Mouse (Mus musculus) small intestine, adult 2 months (tissue): Measurements from ENCODE around the gene Cdk6. TPM values are rescaled to one million over a fixed set of nuclear protein-coding genes. Genes with fewer than 3 reads are reported as not detected.
"Not testable (repeated sequence)": the region's sequence is repeated elsewhere in the genome, so short reads cannot be mapped to it uniquely, and the experiment has no call there.

Source experiments
- H3K27ac ChIP-seq: fragments of 200-500 bp; 2 replicates; pipeline ENCODE4 v1.5.1; 2012; ENCODE audit warnings: low read depth, low read length, control low read depth, inconsistent platforms; ENCODE audit not compliant: insufficient read depth
- H3K27me3 ChIP-seq: fragments of 200-500 bp; 2 replicates; pipeline ENCODE4 v1.6.1; 2012; ENCODE audit warnings: mild to moderate bottlenecking, moderate library complexity, low read length, inconsistent platforms; ENCODE audit not compliant: control insufficient read depth, insufficient read depth
- H3K36me3 ChIP-seq: fragments of 200-500 bp; 2 replicates; pipeline ENCODE4 v1.6.1; 2012; ENCODE audit warnings: mild to moderate bottlenecking, low read length, control low read depth, inconsistent platforms; ENCODE audit not compliant: control insufficient read depth, insufficient read depth
- H3K4me1 ChIP-seq: fragments of 200-500 bp; 2 replicates; pipeline ENCODE4 v1.6.1; 2012; ENCODE audit warnings: low read length, inconsistent platforms, mixed read lengths; ENCODE audit not compliant: control insufficient read depth, insufficient read depth, insufficient read length
- H3K4me3 ChIP-seq: fragments of 200-500 bp; 2 replicates; pipeline ENCODE4 v1.5.1; 2012; ENCODE audit warnings: low read depth, mild to moderate bottlenecking, control low read depth, inconsistent platforms, low read length, moderate library complexity
- CTCF ChIP-seq: fragments of 200-500 bp; IDR thresholded peaks from 2 replicates; pipeline ENCODE4 v1.5.1; 2012; ENCODE audit warnings: low read depth, mild to moderate bottlenecking, control low read depth, inconsistent platforms, low read length, moderate library complexity, mixed read lengths; ENCODE audit not compliant: insufficient replicate concordance, insufficient read length; ENCODE audit errors: extremely low read depth
- POLR2A ChIP-seq: fragments of 200-500 bp; IDR thresholded peaks from 2 replicates; pipeline ENCODE4 v1.6.1; 2012; ENCODE audit warnings: low read depth, mild to moderate bottlenecking, control low read depth, inconsistent platforms, low read length, moderate library complexity
- WGBS: fragments of 180-500 bp; shearing (Covaris S2); methylation state at CpG from one replicate; pipeline ENCODE4 v1.1.7; 2018; 5-methylcytosine and 5-hydroxymethylcytosine counted together
- polyA plus RNA-seq: library from polyadenylated mRNA; depleted of rRNA; stranded (reverse); fragments of >200 nt; gene quantifications from 2 replicates; pipeline ENCODE4 v1.2.3, GENCODE M21; 2012

The Cdk6 gene
- polyA plus RNA-seq, 1 experiment, result 7.7 TPM

DNA sequence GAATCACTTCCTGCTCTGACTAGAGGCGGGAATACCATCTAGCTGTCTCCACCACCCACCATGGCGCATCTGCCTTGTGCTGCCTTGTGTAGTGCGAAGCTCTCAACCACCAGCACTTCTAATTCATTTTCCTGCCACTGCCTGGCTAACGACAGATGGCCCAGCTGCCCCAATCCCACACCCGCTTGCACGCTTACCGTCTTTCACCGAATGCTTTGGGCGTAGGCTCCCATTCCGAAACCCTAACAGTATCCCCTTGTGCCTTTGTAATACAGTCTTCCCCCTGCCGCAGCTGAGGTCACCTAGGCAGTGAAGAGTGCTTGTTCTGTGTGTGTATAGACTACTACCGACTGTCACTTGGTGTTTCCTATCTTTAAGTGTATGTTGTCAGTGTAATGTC lies 180.5 kb downstream of the Cdk6 start:
- 95% methylated on average over 12 of the region's 12 CpGs for WGBS
- no peaks in the 10 kb centered on the region for H3K27me3 ChIP-seq
- H3K27ac ChIP-seq, result no peak overlapping the region
- no peak for TF ChIP-seq POLR2A
- TF ChIP-seq CTCF, result no peak
- H3K4me1 ChIP-seq, result no peaks in the 10 kb centered on the region
- H3K4me3 ChIP-seq, result no peak overlapping the region
- peaks cover 16% of the 10 kb centered on the region for H3K36me3 ChIP-seq

DNA sequence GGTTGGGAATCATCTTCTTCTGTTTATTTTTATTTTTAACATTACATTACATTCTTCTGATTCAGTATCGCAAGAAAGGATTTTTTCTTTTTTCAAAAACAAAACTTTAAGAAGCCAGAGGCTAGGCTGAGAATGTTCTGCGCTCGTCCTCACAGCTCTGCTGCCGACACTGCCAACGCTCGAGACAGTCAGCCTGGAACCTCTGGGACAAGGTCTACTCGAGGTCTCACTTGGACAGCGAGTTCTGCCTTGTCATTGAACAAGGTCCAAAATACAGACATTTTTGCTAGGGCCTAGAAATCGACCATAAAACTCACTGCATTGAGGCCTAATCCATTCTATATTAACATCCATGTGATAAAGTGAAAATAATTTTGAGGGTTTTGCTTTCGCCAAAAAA lies 181.5 kb downstream of the Cdk6 start:
- no peak overlapping the region for H3K4me3 ChIP-seq
- H3K36me3 ChIP-seq, result peaks cover 16% of the 10 kb centered on the region
- TF ChIP-seq CTCF (no peak), POLR2A (no peak)
- WGBS, result 88% methylated on average over 10 of the region's 10 CpGs
- no peaks in the 10 kb centered on the region for H3K27me3 ChIP-seq
- H3K27ac ChIP-seq, result no peak overlapping the region
- H3K4me1 ChIP-seq, result no peaks in the 10 kb centered on the region

DNA sequence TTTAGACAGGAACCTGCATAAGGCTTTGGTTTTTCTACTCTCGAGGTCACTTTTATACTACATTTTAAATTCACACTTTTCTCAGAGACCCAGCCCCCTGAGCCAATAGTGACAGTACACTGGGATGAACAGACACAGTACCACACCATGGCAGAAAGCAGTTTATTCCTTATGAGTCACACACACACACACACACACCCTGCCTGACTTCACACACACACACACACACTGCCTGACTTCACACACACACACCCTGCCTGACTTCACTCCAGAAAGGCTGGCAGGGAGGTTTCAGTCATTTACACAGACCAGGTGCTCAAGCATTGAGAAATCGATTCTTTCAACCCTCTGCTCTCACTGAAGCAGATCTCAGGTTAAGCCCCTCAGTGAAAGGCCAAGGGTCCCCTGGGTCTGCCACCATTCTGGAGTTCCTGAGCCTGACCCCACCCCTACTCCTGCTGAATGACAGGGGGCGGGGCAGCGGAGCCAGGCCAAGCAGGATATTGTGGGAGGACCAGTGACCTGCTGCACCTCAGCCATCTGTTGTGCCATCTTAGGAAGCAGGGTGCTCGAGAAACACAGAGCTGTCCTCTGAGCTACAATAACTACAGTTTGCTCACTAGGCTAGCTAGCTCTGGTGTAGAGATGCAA lies 185.9 kb downstream of the Cdk6 start:
- Histone ChIP-seq H3K4me3 (no peak overlapping the region), H3K36me3 (peaks cover 6% of the 10 kb centered on the region), H3K4me1 (no peaks in the 10 kb centered on the region), H3K27ac (no peak overlapping the region), H3K27me3 (no peaks in the 10 kb centered on the region)
- 58% methylated on average over 5 of the region's 5 CpGs for WGBS
- no peak for TF ChIP-seq POLR2A
- no peak for TF ChIP-seq CTCF

DNA sequence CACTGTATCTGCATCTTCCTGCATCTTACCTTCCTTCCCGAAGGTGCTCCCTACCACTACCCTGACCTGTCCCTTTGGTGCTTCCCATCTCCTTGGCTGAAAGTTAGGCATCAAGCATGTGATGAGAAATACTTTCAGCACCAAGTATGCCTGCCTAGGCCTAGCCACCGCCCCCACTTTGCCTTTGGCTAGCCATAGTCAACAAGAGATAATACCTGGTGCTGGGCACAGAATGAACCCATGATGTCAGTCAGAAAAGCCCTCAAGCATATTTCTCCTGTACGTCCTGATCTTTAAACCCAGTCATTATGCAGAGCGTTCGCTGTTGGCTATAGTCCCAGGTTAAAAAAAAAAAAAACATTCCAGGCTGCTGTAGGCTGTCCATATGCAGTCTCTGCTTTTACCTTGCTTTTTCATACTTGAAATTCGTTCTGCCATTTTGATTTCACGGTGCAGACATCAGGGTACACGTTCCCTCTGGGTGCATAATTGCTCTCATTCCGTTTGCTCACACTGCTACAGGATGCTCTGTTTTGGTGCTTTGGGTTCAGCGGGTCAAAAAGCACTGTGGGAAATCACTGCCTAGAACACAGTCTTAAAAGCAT lies 188.4 kb downstream of the Cdk6 start:
- no peaks in the 10 kb centered on the region for H3K27me3 ChIP-seq
- no peak for TF ChIP-seq POLR2A
- no peak for TF ChIP-seq CTCF
- no peaks in the 10 kb centered on the region for H3K4me1 ChIP-seq
- H3K36me3 ChIP-seq, result no peaks in the 10 kb centered on the region
- 62% methylated on average over 10 of the region's 10 CpGs for WGBS
- no peak overlapping the region for H3K4me3 ChIP-seq
- no peak overlapping the region for H3K27ac ChIP-seq

DNA sequence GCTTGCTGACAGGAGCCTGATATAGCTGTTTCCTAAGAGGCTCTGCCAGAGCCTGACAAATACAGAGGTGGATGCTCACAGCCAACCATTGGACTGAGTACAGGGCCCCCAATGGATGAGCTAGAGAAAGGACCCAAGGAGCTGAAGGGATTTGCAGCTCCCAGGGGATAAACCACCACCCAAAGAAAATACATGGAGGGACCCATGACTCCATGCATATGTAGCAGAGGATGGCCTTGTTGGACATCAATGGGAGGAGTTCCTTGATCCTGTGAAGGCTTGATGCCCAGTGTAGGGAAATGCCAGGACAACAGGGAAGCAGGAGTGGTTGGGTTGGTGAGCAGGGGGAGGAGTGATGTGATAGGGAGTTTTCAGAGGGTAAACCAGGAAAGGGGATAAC lies 190.8 kb downstream of the Cdk6 start:
- not testable (repeated sequence) for H3K4me3 ChIP-seq, H3K27ac ChIP-seq, H3K4me1 ChIP-seq, H3K36me3 ChIP-seq, H3K27me3 ChIP-seq

DNA sequence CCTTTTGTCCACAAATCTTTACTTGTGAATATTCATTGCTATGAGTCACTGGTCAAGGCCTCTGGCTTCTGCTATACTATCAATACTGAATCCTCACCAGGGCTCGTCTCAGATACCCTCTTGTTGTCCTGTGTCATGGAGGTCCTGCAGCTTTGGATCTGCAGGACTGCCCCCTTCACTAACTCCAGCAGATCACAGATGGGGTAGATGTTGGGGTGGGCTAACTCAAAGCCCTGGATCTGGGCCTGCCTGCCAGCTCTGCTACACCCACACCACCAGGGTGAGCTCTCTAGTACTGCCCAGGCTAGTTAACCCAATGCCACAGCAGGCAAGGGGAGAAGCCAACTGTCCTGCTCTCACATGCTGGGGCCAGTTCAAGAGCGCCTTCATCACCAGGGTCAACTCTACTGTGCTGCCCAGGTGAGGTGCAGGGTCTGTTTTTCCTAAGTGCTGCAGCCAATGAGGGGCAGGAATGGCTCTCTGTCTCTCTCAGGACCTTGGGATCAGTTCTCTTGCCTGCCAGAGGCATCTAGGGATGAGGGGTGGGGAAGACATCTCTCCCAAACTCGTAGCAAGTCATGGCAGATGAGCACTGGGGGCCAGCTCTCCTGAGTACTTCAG lies 195.4 kb downstream of the Cdk6 start:
- no peaks in the 10 kb centered on the region for H3K4me1 ChIP-seq
- no peaks in the 10 kb centered on the region for H3K36me3 ChIP-seq
- 70% methylated on average over 3 of the region's 3 CpGs for WGBS
- no peak for TF ChIP-seq POLR2A
- TF ChIP-seq CTCF, result no peak
- no peaks in the 10 kb centered on the region for H3K27me3 ChIP-seq
- H3K27ac ChIP-seq, result no peak overlapping the region
- no peak overlapping the region for H3K4me3 ChIP-seq

DNA sequence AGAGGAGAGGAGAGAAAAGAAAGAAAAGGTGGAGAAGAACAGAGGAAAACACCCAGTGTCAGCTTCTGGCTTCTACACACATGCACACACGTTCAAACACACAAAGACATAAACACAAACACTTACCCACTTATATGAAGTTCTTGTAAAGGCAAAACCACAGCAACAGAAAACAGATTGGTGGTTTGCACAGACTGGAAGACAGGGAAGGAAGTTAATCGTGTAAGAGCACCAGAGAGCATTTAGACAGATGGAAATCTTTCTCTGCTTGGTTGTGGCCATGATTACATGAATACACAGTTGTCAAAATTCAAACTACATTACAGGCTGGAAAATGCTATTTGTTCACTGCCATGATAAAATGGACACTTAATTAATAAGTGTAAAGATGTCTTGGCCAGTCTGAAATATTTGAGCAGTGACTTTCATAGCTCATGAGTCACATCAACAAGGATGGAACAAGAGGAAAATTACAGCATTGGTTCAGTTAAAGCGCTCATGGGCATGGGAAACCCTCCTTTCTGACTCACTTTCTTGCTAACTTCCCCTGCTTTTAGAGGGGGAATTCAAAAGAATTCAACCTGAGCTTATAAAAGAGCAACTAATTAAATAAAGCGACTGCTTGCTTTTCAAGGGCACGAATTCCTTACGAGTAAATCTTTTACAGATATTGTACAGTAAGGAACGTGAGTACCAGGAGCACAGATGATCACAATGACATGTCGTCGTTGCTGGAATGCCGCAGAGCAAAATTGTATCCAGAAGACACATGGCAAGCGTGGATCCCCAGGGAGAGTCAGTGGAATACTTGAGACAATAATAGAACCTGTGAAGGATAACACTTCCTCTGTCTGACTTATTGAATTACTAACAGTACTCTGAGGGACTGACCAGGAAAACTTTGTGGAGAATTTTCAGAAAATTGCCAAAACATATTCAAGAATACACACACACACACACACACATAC lies 197.5 kb downstream of the Cdk6 start:
- Histone ChIP-seq H3K27me3 (no peaks in the 10 kb centered on the region), H3K4me1 (no peaks in the 10 kb centered on the region; the same call in 1 of the 2 replicates), H3K27ac (no peak overlapping the region), H3K36me3 (no peaks in the 10 kb centered on the region), H3K4me3 (no peak overlapping the region)
- 57% methylated on average over 11 of the region's 11 CpGs for WGBS
- TF ChIP-seq CTCF (no peak), POLR2A (no peak)
